Mouse (Mus musculus) heart, embryonic 14.5 days (tissue): ENCODE measurements around the gene Bola2. TPM values are rescaled to one million over a fixed set of nuclear protein-coding genes. Genes with fewer than 3 reads are reported as not detected.

Experiments
- ATAC-seq: fragments of 200-750 bp; cut with Nextera tagmentation; 2 replicates; pipeline ENCODE4 v1.8.0; 2017; ENCODE audit warnings: low read depth, moderate TSS enrichment; ENCODE audit not compliant: insufficient number of reproducible peaks, insufficient read depth, low FRiP score
- H3K27ac ChIP-seq, 2 experiments: fragments of 200-500 bp in 1 of 2; fragments of 300-500 bp in 1 of 2; sonication (generic) in 1 of 2; replicated peaks in 1 of 2; 2 replicates each; pipeline ENCODE4 v1.5.1; 2012 to 2014; ENCODE audit warnings: low read depth in 2 of 2, low read length in 2 of 2, control low read depth in 1 of 2, mild to moderate bottlenecking in 1 of 2, mixed read lengths in 1 of 2; ENCODE audit not compliant: control insufficient read depth in 1 of 2, insufficient read depth in 1 of 2
- H3K27me3 ChIP-seq: fragments of 300-500 bp; sonication (generic); 2 replicates; pipeline ENCODE4 v1.6.1; 2014; ENCODE audit warnings: mild to moderate bottlenecking, low read length, control low read depth; ENCODE audit not compliant: control insufficient read depth, insufficient read depth
- H3K36me3 ChIP-seq: fragments of 300-500 bp; sonication (generic); 2 replicates; pipeline ENCODE4 v1.6.1; 2014; ENCODE audit warnings: mild to moderate bottlenecking, control low read depth, low read length, mixed read lengths; ENCODE audit not compliant: control insufficient read depth, insufficient read depth
- H3K4me1 ChIP-seq, 2 experiments: fragments of 200-500 bp in 1 of 2; fragments of 300-500 bp in 1 of 2; sonication (generic) in 1 of 2; 2 replicates each; pipeline ENCODE4 v1.6.1; 2012 to 2014; ENCODE audit warnings: low read length in 2 of 2, control low read depth in 1 of 2, mixed read lengths in 1 of 2; ENCODE audit not compliant: control insufficient read depth in 2 of 2, insufficient read depth in 2 of 2
- H3K4me2 ChIP-seq: fragments of 300-500 bp; sonication (generic); 2 replicates; pipeline ENCODE4 v1.6.1; 2014; ENCODE audit warnings: mild to moderate bottlenecking, low read length
- H3K4me3 ChIP-seq, 2 experiments: fragments of 200-500 bp in 1 of 2; fragments of 300-500 bp in 1 of 2; sonication (generic) in 1 of 2; 2 replicates each; pipeline ENCODE4 v1.5.1; 2012 to 2014; ENCODE audit warnings: low read length in 2 of 2, mild to moderate bottlenecking in 2 of 2, control low read depth in 1 of 2, low read depth in 1 of 2, moderate library complexity in 1 of 2; ENCODE audit not compliant: control insufficient read depth in 1 of 2, insufficient read depth in 1 of 2
- H3K9ac ChIP-seq: fragments of 300-500 bp; sonication (generic); 2 replicates; pipeline ENCODE4 v1.6.1; 2014; ENCODE audit warnings: mild to moderate bottlenecking, low read length
- H3K9me3 ChIP-seq: fragments of 300-500 bp; sonication (generic); 2 replicates; pipeline ENCODE4 v1.6.1; 2016; ENCODE audit warnings: low read length, control low read depth; ENCODE audit not compliant: control insufficient read depth
- WGBS: fragments of 180-500 bp; shearing (Covaris S2); extraction: QIAGEN DNeasy Blood & Tissue Kit; methylation state at CpG from one replicate; pipeline ENCODE4 v1.1.7; 2014; 5-methylcytosine and 5-hydroxymethylcytosine counted together
- polyA plus RNA-seq: library from polyadenylated mRNA; unstranded; fragments of >200 nt; fragmentation: Nextera tagmentation; extraction: Ambion mirVana; gene quantifications from 2 replicates; pipeline ENCODE4 v1.2.1, GENCODE M21; 2014

Gene Bola2
- polyA plus RNA-seq, 1 experiment from 2014 or later, result 102 TPM

DNA sequence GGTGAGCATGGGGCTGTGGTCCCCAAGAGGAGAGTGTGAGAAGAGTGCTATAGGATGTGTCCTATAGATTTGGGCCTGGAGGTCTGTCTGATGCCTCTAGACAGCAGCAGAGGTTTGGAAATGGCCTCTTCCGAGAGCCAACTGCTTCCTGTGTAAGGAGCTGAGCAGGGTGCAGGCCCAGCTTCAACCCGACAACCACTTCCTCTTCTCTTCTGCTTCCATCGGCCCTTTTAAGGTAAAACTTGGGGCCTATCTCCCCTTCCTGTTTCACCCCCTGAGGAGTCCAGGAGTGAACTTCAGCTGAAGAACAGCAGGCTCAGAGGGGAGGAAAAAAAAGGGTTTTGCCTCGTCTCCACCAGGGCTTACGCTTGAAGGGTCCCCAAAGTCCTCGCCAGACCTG lies 7.2 kb downstream of the Bola2 start:
- H3K9ac ChIP-seq, result no peak overlapping the region
- H3K4me1 ChIP-seq, result peaks cover 5 to 8% of the 10 kb centered on the region in 2 experiments
- H3K4me2 ChIP-seq, result no peak overlapping the region
- WGBS, result 63% methylated on average over 6 of the region's 6 CpGs
- no peak overlapping the region for H3K4me3 ChIP-seq
- H3K36me3 ChIP-seq, result no peaks in the 10 kb centered on the region
- H3K9me3 ChIP-seq, result no peaks in the 10 kb centered on the region
- peaks cover 38% of the 10 kb centered on the region for H3K27me3 ChIP-seq
- no peak for ATAC-seq
- no peak overlapping the region for H3K27ac ChIP-seq

DNA sequence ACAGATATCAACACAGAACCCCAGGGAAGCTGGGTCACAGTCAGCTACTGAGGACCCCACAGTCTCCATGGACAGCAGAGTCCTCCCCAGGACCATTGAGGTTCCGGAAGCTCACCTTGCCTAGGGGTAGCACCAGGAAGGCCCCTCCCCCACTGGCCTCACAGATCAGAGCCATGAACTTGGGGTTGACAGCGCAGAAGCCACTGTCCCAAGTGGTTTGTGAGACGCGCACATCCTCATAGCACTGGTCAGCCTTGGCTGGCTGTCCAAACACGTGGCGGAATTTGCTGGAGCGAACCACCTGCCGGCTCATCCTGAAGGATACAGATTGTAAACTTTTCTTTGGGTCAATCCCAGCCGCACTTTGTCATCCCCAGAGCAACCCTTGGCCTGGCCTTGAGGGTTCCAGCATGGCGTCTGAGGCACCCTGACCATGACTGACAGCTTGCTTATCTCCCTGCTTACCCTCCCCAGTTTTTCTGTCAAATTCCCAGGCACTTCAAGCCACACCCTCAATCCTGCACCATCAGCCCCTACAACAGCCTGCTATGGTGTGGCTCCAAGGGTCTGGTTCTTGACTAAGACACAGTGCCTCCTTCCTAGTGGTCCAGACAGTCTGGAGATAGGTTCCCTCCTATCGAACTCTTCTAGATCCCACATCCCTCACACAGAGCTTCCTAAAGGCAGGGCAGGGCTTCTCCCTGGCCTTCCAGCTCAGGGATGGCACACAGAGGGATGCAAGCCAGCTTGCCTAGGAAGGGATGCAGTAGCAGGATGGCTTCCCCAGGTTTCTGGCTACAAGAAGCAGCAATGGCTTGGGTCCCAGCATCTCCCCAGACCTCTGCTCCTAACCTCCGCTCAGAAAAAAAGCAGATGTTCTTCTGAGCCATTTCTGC lies 7.9 kb downstream of the Bola2 start:
- no peak overlapping the region for H3K4me3 ChIP-seq
- peaks cover 38% of the 10 kb centered on the region for H3K27me3 ChIP-seq
- H3K4me2 ChIP-seq, result no peak overlapping the region
- H3K9ac ChIP-seq, result no peak overlapping the region
- 76% methylated on average over 12 of the region's 12 CpGs for WGBS
- no peaks in the 10 kb centered on the region for H3K9me3 ChIP-seq
- peaks cover 5 to 8% of the 10 kb centered on the region in 2 experiments for H3K4me1 ChIP-seq
- no peak overlapping the region for H3K27ac ChIP-seq
- no peak for ATAC-seq
- H3K36me3 ChIP-seq, result no peaks in the 10 kb centered on the region

DNA sequence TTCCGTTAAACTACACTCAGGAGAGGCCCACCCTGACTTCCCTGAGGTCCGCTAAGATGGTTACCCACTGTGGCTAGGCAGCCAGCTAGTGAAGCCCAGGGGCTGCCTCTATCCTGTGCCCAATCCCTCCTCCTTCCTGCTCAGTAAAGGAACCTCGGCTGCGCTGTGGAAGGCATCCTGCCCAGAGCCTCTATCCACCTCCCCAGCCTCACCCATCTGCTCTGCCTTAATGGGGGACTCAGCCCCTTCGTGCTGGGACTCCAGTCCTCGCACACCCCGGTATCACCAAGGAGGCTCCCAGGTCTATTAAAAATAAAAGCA lies 8.5 kb downstream of the Bola2 start:
- H3K9ac ChIP-seq, result no peak overlapping the region
- peaks cover 5 to 8% of the 10 kb centered on the region in 2 experiments for H3K4me1 ChIP-seq
- peak overlapping the region in 1 of 2 experiments; percentile 43; a peak in 2 of 4 replicates for H3K4me3 ChIP-seq
- no peak for ATAC-seq
- 20% methylated on average over 7 of the region's 7 CpGs for WGBS
- no peak overlapping the region for H3K27ac ChIP-seq
- peaks cover 38% of the 10 kb centered on the region for H3K27me3 ChIP-seq
- no peak overlapping the region for H3K4me2 ChIP-seq
- no peaks in the 10 kb centered on the region for H3K36me3 ChIP-seq
- H3K9me3 ChIP-seq, result 0 out of 2 replicates have a peak, but pooled peaks cover under 1% of the 10 kb centered on the region

DNA sequence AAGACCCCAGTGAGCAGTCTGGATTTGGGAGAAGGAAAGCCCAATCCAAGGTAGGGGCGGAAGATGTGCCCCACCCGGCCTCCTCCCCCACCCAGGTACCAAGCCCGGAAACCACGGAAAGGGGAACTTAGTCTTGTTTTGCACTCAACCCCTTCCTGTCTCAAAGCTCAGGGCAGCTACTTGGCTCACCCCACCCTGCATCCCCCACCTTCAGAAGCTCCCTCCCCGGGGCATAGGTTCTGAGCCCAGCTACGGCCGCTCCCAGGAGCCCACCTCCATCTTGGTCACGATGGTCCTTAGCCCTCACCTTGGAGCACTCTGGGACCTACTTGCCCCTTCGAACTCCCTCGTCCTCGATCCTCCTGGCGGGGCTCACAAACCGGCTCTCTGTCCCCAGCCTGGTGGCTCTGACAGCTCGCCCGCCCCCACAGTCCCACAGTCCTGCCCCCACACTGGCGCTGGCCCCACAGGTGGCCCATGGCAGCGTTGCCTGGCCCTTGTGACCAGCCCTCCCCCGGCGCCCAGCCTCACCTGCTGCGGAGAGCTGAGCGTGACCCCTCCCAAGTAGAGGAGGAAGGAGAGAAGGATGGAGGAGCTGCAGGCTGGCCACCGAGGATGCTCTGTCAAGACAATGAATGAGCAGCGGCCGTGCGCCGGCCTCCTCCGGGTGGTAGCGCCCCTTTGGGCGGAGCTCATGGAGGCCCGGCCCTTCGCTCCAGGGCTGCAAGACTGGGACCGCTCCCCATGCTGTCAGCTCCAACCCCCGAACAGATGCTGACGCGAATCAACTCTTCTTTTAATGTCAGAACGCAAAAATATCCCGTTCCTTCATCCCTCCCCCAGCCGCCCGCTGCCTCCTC lies 9.2 kb downstream of the Bola2 start:
- ATAC-seq, result no peak; the same call in 1 of the 2 replicates
- Histone ChIP-seq H3K9ac (peak overlapping the region; percentile 54), H3K27me3 (peaks cover 38% of the 10 kb centered on the region), H3K4me2 (peak overlapping the region; percentile 68), H3K27ac (no peak overlapping the region), H3K4me3 (peak overlapping the region; percentile 36 to 43), H3K4me1 (peaks cover 3 to 8% of the 10 kb centered on the region in 2 experiments), H3K9me3 (peaks cover 5% of the 10 kb centered on the region; the same call in 1 of the 2 replicates), H3K36me3 (no peaks in the 10 kb centered on the region)
- WGBS, result 2% methylated on average over 39 of the region's 39 CpGs

DNA sequence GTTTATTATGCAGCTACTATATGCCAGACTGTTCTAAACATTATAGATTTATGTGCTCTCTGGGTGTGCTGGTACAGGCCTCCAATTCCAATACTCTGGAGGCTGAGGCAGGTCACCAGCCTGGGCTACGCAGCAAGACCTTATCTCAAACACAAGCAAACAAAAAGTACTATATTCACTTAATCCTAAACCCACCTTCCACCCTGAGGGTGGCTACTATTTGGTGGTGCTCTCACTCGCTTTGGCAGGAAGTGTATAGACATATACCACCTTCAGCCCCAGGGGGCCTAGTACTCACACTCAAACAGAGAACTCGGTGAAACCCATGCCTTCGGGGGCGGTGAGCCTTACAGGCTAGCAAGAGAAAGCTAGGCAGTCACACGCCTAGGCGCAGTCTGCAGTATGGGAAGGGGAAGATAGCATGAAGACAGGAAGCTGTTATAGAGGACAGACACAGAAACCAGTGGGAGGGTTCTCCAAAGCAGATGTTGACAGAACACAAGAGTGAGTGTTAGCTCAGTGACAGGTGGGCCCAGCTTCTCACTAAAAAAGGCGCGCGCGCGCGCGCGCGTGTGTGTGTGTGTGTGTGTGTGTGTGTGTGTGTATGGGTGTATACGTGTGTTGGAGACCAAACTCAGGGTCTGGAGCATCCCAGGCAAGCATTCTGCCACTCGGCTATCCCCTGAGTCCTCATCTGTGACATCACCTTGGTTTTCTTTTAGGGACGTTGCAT lies 12.4 kb downstream of the Bola2 start, which contains the start of gene Coro1a:
Gene Coro1a, minus strand, starts transcription at position 346 of the 733 bp plus-strand sequence.
- no peak for ATAC-seq
- WGBS, result 85% methylated on average over 19 of the region's 19 CpGs
- peaks cover 3 to 8% of the 10 kb centered on the region in 2 experiments for H3K4me1 ChIP-seq
- H3K36me3 ChIP-seq, result no peaks in the 10 kb centered on the region
- H3K27ac ChIP-seq, result no peak within 1 kb of the TSS
- H3K9ac ChIP-seq, result no peak within 1 kb of the TSS
- H3K4me2 ChIP-seq, result no peak within 1 kb of the TSS
- peaks cover 5% of the 10 kb centered on the region; the same call in 1 of the 2 replicates for H3K9me3 ChIP-seq
- no peak within 1 kb of the TSS for H3K4me3 ChIP-seq
- peaks cover 32% of the 10 kb centered on the region for H3K27me3 ChIP-seq

DNA sequence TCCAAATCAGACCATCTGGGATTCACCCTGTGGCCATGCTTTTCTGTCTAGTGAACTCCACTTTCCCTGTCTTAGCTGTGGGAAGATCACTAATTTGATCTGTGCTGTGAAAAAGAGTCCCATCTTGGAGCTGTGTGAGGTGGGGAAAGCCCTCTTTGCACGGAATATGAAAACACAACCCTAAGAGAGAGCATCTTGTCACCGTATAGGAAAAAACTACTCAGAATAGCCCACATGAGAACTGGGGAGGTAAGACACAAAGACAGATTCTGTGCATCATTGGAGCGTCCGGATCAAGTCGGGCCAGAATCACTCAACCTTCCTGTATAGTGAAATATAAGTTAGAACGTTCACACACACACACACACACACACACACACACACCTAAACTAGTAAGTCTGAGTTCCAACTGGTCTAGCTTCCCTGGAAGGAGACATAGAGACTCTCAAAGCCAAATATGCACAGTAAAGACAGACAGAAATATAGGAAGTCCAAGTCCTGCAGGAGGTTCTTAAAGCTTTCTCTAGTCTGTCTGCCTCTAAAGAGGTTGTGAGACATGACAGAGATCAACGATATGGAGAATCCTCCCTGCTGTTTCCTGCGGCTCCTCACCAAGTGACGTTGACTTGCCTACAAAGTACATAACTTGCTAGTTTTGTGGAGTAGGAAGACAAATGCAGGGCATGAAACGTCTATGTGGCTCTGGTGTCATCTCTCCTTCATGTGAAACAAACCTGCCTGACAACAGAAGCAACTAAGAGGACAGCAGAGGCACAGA lies 13.2 kb downstream of the Bola2 start:
- Histone ChIP-seq H3K36me3 (no peaks in the 10 kb centered on the region), H3K9me3 (peaks cover 5% of the 10 kb centered on the region; the same call in 1 of the 2 replicates), H3K27ac (no peak overlapping the region), H3K4me2 (no peak overlapping the region), H3K4me1 (peaks cover 3 to 8% of the 10 kb centered on the region in 2 experiments), H3K27me3 (peaks cover 24% of the 10 kb centered on the region), H3K4me3 (no peak overlapping the region), H3K9ac (no peak overlapping the region)
- no peak for ATAC-seq
- WGBS, result 79% methylated on average over 10 of the region's 10 CpGs
